Mouse (Mus musculus): ENCODE results near the gene Hspa12b. TPM values are rescaled to one million over a fixed set of nuclear protein-coding genes. Genes with fewer than 3 reads are reported as not detected.

Hspa12b gene
- polyA plus RNA-seq, 1 experiment = 3.3 TPM

GRCm38 (mm10) chr2:131186343-131186742 lies 59.3 kb downstream of the Hspa12b start:
- Histone ChIP-seq H3K4me2 (ENCODE audit: low read depth) (peak overlapping the region; percentile 98), H3ac (ENCODE audit: control insufficient read depth, insufficient read length) (no peak overlapping the region), H3K4me3 (peak overlapping the region; percentile 54), H3K27me3 (ENCODE audit: control insufficient read depth, insufficient read depth, insufficient read length) (no peaks in the 10 kb centered on the region), H3K36me3 (ENCODE audit: control insufficient read depth, insufficient read depth) (no peaks in the 10 kb centered on the region), H3K79me2 (ENCODE audit: control insufficient read depth, insufficient read depth) (peaks cover 21% of the 10 kb centered on the region)
- TF ChIP-seq MYOD1 (IDR thresholded peaks at IDR 0.05; ENCODE audit: control insufficient read depth in 1 of 3, insufficient read length in 2 of 3, low read depth in 2 of 3) (peak; percentile 81 to 96 (median 94)), MYOG (IDR thresholded peaks at IDR 0.05; ENCODE audit: control insufficient read depth in 1 of 3, insufficient read depth in 1 of 3, insufficient read length in 2 of 3, low read depth in 2 of 3) (peak in 1 of 3 experiments; percentile 74), TCF12 (IDR thresholded peaks at IDR 0.05; ENCODE audit: insufficient read depth, poor library complexity, severe bottlenecking) (no peak), TCF3 (IDR thresholded peaks at IDR 0.05; ENCODE audit: insufficient read length, low read depth) (peak; percentile 47)

GRCm38 (mm10) chr2:131186771-131187601 lies 59.9 kb downstream of the Hspa12b start, which contains the start of the genes Cdc25b and Spef1:
Gene Cdc25b, plus strand, starts transcription at chr2:131186949.
Gene Spef1, minus strand, starts transcription at chr2:131187282.
- peaks cover 21% of the 10 kb centered on the region for H3K79me2 ChIP-seq (ENCODE audit: control insufficient read depth, insufficient read depth)
- peak within 1 kb of the TSS; percentile 14 for H3ac ChIP-seq (ENCODE audit: control insufficient read depth, insufficient read length)
- TF ChIP-seq MAX (IDR thresholded peaks at IDR 0.05; ENCODE audit: low read depth) = no peak
- no peak for TF ChIP-seq USF1 (IDR thresholded peaks at IDR 0.05; ENCODE audit: low read depth)
- TF ChIP-seq E2F4 (IDR thresholded peaks at IDR 0.05; ENCODE audit: insufficient read depth) = peak; percentile 69
- no peak for TF ChIP-seq TCF3 (IDR thresholded peaks at IDR 0.05; ENCODE audit: insufficient read length, low read depth)
- TF ChIP-seq REST (IDR thresholded peaks at IDR 0.05; ENCODE audit: insufficient read depth, insufficient read length) = no peak
- peak in 2 of 3 experiments; percentile 43 to 60 for TF ChIP-seq MYOD1 (IDR thresholded peaks at IDR 0.05; ENCODE audit: control insufficient read depth in 1 of 3, insufficient read length in 2 of 3, low read depth in 2 of 3)
- peak in 1 of 3 experiments; percentile 10 for TF ChIP-seq MYOG (IDR thresholded peaks at IDR 0.05; ENCODE audit: control insufficient read depth in 1 of 3, insufficient read depth in 1 of 3, insufficient read length in 2 of 3, low read depth in 2 of 3)
- TF ChIP-seq POLR2A (IDR thresholded peaks at IDR 0.05; ENCODE audit: insufficient read length, low read depth) = peak; percentile 78
- TF ChIP-seq POLR2AphosphoS2 (IDR thresholded peaks at IDR 0.05; ENCODE audit: insufficient read length, low read depth) = peak; percentile 70
- TF ChIP-seq CEBPB (IDR thresholded peaks at IDR 0.05; ENCODE audit: insufficient read depth, poor library complexity, severe bottlenecking) = no peak
- TF ChIP-seq SRF (IDR thresholded peaks at IDR 0.05; ENCODE audit: control insufficient read depth, insufficient read length, low read depth) = no peak
- TF ChIP-seq TCF12 (IDR thresholded peaks at IDR 0.05; ENCODE audit: insufficient read depth, poor library complexity, severe bottlenecking) = no peak
- peak within 1 kb of the TSS; percentile 54 for H3K4me3 ChIP-seq
- peak within 1 kb of the TSS; percentile 98 for H3K4me2 ChIP-seq (ENCODE audit: low read depth)
- H3K27me3 ChIP-seq (ENCODE audit: control insufficient read depth, insufficient read depth, insufficient read length) = no peaks in the 10 kb centered on the region
- peaks cover 5% of the 10 kb centered on the region for H3K36me3 ChIP-seq (ENCODE audit: control insufficient read depth, insufficient read depth)

GRCm38 (mm10) chr2:131187602-131187922 lies 60.5 kb downstream of the Hspa12b start:
- H3ac ChIP-seq (ENCODE audit: control insufficient read depth, insufficient read length) = peak overlapping the region; percentile 14
- TF ChIP-seq POLR2A (IDR thresholded peaks at IDR 0.05; ENCODE audit: insufficient read length, low read depth) (peak; percentile 8), REST (IDR thresholded peaks at IDR 0.05; ENCODE audit: insufficient read depth, insufficient read length) (no peak)
- H3K4me3 ChIP-seq = peak overlapping the region; percentile 54
- peaks cover 21% of the 10 kb centered on the region for H3K79me2 ChIP-seq (ENCODE audit: control insufficient read depth, insufficient read depth)
- H3K27me3 ChIP-seq (ENCODE audit: control insufficient read depth, insufficient read depth, insufficient read length) = no peaks in the 10 kb centered on the region
- H3K4me2 ChIP-seq (ENCODE audit: low read depth) = peak overlapping the region; percentile 98
- peaks cover 10% of the 10 kb centered on the region for H3K36me3 ChIP-seq (ENCODE audit: control insufficient read depth, insufficient read depth)

DNA sequence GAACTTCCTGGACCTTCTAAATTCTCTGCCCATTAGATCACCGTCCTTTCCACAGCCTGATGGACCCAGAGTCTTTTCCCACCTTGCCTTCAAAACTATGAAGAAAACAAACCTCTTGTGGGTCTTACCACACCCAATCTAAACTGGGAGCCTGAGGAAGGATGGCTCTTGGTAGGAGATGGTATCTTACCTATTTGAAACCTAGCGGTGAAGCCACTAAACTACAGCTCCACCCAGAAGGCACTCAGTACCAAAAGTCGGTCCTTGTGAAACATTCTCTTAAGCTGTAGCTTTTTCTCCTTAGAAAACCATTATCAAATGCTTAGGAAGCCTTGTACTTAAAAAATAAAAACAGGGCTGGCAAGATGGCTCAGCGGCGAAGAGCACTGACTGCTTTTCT lies 61.2 kb downstream of the Hspa12b start:
- Histone ChIP-seq H3K4me3 (peak overlapping the region; percentile 54), H3K4me2 (ENCODE audit: low read depth) (peak overlapping the region; percentile 98), H3K79me2 (ENCODE audit: control insufficient read depth, insufficient read depth) (peaks cover 21% of the 10 kb centered on the region), H3K36me3 (ENCODE audit: control insufficient read depth, insufficient read depth) (peaks cover 18% of the 10 kb centered on the region), H3ac (ENCODE audit: control insufficient read depth, insufficient read length) (no peak overlapping the region), H3K27me3 (ENCODE audit: control insufficient read depth, insufficient read depth, insufficient read length) (no peaks in the 10 kb centered on the region)
- TF ChIP-seq E2F4 (IDR thresholded peaks at IDR 0.05; ENCODE audit: insufficient read depth) = no peak
- no peak for TF ChIP-seq TCF3 (IDR thresholded peaks at IDR 0.05; ENCODE audit: insufficient read length, low read depth)
- no peak for TF ChIP-seq MYOG (IDR thresholded peaks at IDR 0.05; ENCODE audit: control insufficient read depth in 1 of 3, insufficient read depth in 1 of 3, insufficient read length in 2 of 3, low read depth in 2 of 3)
- TF ChIP-seq REST (IDR thresholded peaks at IDR 0.05; ENCODE audit: insufficient read depth, insufficient read length) = no peak
- no peak for TF ChIP-seq POLR2AphosphoS2 (IDR thresholded peaks at IDR 0.05; ENCODE audit: insufficient read length, low read depth)
- no peak for TF ChIP-seq SRF (IDR thresholded peaks at IDR 0.05; ENCODE audit: control insufficient read depth, insufficient read length, low read depth)
- no peak for TF ChIP-seq CEBPB (IDR thresholded peaks at IDR 0.05; ENCODE audit: insufficient read depth, poor library complexity, severe bottlenecking)
- TF ChIP-seq MYOD1 (IDR thresholded peaks at IDR 0.05; ENCODE audit: control insufficient read depth in 1 of 3, insufficient read length in 2 of 3, low read depth in 2 of 3) = no peak
- TF ChIP-seq USF1 (IDR thresholded peaks at IDR 0.05; ENCODE audit: low read depth) = no peak
- no peak for TF ChIP-seq POLR2A (IDR thresholded peaks at IDR 0.05; ENCODE audit: insufficient read length, low read depth)
- TF ChIP-seq MAX (IDR thresholded peaks at IDR 0.05; ENCODE audit: low read depth) = no peak
- no peak for TF ChIP-seq TCF12 (IDR thresholded peaks at IDR 0.05; ENCODE audit: insufficient read depth, poor library complexity, severe bottlenecking)

Measured in myocyte (in vitro differentiated cells).